Comparison of ENCODE assay signal across 10 mouse cellular contexts in the genomic region with DNA sequence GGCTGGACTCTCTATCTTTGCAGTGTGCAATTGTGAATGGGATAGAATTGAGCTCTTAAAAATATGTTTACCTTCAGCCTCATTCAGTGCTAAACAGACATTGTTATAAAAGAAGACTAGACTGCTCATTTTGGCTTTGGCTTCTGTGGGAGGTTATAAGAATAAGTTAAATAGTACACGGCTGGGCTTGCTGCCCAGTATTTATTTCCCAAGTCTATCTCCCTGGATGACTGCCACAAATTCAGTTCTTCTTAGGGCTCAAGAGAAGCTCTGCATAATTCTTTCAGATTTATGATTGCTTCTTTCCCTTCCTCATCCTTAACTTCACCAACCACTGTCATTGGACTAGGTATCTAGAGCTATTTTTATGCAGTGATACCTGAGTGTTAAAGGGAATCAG.
DNase-seq lines count a peak whose midpoint lies in the region; ATAC-seq and TF ChIP-seq lines count a peak whose summit lies in the region.
"Had no signal": no experiment of that assay in that cellular context is flagged by ENCODE, and none has a peak within 500 bp of the region (broad histone marks: within the 10 kb centered on the region; RNA-seq: fewer than 3 reads in every experiment).

No protein-coding gene starts in this region.

- H3K27me3 ChIP-seq in heart, embryonic 12.5 days (replicated peaks), result no peaks in the 10 kb centered on the region
- no peaks in the 10 kb centered on the region for H3K27me3 ChIP-seq in midbrain, embryonic 14.5 days (ENCODE audit: control insufficient read depth, insufficient read depth, low read length)
- H3K27me3 ChIP-seq in midbrain, embryonic 11.5 days (ENCODE audit: control insufficient read depth, insufficient read depth, low read length), result no peaks in the 10 kb centered on the region
- H3K27me3 ChIP-seq in liver, postnatal 0 days (ENCODE audit: insufficient read depth, low read length), result no peaks in the 10 kb centered on the region
- H3K27me3 ChIP-seq: liver, embryonic 15.5 days had no signal

- TF ChIP-seq EP300 in liver, postnatal 0 days (IDR thresholded peaks at IDR 0.05; ENCODE audit: low read depth), result no peak

- H3K4me1 ChIP-seq in heart, embryonic 12.5 days (replicated peaks), result no peaks in the 10 kb centered on the region
- H3K4me1 ChIP-seq in midbrain, embryonic 14.5 days (ENCODE audit: control insufficient read depth, insufficient read depth, low read length), result no peaks in the 10 kb centered on the region
- no peaks in the 10 kb centered on the region for H3K4me1 ChIP-seq in midbrain, embryonic 11.5 days (ENCODE audit: control insufficient read depth, insufficient read depth, low read length)
- no peaks in the 10 kb centered on the region for H3K4me1 ChIP-seq in liver, postnatal 0 days (ENCODE audit: insufficient read depth)
- H3K4me1 ChIP-seq: liver, embryonic 15.5 days had no signal

- H3K4me3 ChIP-seq in heart, embryonic 12.5 days, result no peak overlapping the region
- H3K4me3 ChIP-seq in midbrain, embryonic 14.5 days (replicated peaks; ENCODE audit: low read depth, low read length), result no peak overlapping the region
- no peak overlapping the region for H3K4me3 ChIP-seq in midbrain, embryonic 11.5 days (ENCODE audit: low read depth, low read length)
- H3K4me3 ChIP-seq in liver, postnatal 0 days (ENCODE audit: low read depth, low read length), result no peak overlapping the region
- H3K4me3 ChIP-seq: liver, embryonic 15.5 days had no signal

- DNase-seq in heart, adult 18-20 months, result peak; percentile 48 to 63
- peak; percentile 1 for DNase-seq in midbrain, embryonic 14.5 days
- DNase-seq in midbrain, embryonic 11.5 days (ENCODE audit: low spot score, missing footprints), result no peak
- DNase-seq in heart, postnatal 14 days, result peak; percentile 10 to 30
- peak; percentile 2 for DNase-seq in lung, postnatal 25 days (ENCODE audit: low spot score)
- DNase-seq in liver, postnatal 0 days, result no peak
- DNase-seq: cerebellum, adult 11 months had no signal

- no peaks in the 10 kb centered on the region for H3K9me3 ChIP-seq in heart, embryonic 12.5 days (replicated peaks)
- no peaks in the 10 kb centered on the region for H3K9me3 ChIP-seq in midbrain, embryonic 14.5 days (ENCODE audit: control insufficient read depth, low read length)
- no peaks in the 10 kb centered on the region for H3K9me3 ChIP-seq in midbrain, embryonic 11.5 days (ENCODE audit: control insufficient read depth, low read length)
- no peaks in the 10 kb centered on the region for H3K9me3 ChIP-seq in liver, postnatal 0 days (ENCODE audit: low read length)
- H3K9me3 ChIP-seq: liver, embryonic 15.5 days had no signal

- no peak overlapping the region for H3K4me2 ChIP-seq in heart, embryonic 12.5 days
- H3K4me2 ChIP-seq in midbrain, embryonic 14.5 days (ENCODE audit: low read length), result no peak overlapping the region
- H3K4me2 ChIP-seq in midbrain, embryonic 11.5 days, result no peak overlapping the region
- no peak overlapping the region for H3K4me2 ChIP-seq in liver, postnatal 0 days (ENCODE audit: low read depth, low read length)
- H3K4me2 ChIP-seq: liver, embryonic 15.5 days had no signal

- no peaks in the 10 kb centered on the region for H3K36me3 ChIP-seq in heart, embryonic 12.5 days
- H3K36me3 ChIP-seq in midbrain, embryonic 14.5 days (ENCODE audit: control insufficient read depth, insufficient read depth, low read length), result no peaks in the 10 kb centered on the region
- no peaks in the 10 kb centered on the region for H3K36me3 ChIP-seq in midbrain, embryonic 11.5 days (ENCODE audit: control insufficient read depth, insufficient read depth, low read length)
- no peaks in the 10 kb centered on the region for H3K36me3 ChIP-seq in liver, postnatal 0 days (replicated peaks; ENCODE audit: insufficient read depth, low read length)
- H3K36me3 ChIP-seq: liver, embryonic 15.5 days had no signal

- WGBS in heart, embryonic 12.5 days, result 65% methylated on average over 1 of the region's 1 CpGs
- WGBS in midbrain, embryonic 14.5 days, result 86% methylated on average over 1 of the region's 1 CpGs
- 86% methylated on average over 1 of the region's 1 CpGs for WGBS in midbrain, embryonic 11.5 days
- WGBS in liver, postnatal 0 days (ENCODE audit: insufficient replicate concordance), result 74% methylated on average over 1 of the region's 1 CpGs

- intact Hi-C loops in heart, postnatal 14 days (cut with DNase I), result no loop called here

- no peak for ATAC-seq in heart, embryonic 12.5 days (ENCODE audit: insufficient number of reproducible peaks, low FRiP score)
- no peak for ATAC-seq in midbrain, embryonic 14.5 days (ENCODE audit: low FRiP score, low TSS enrichment)
- ATAC-seq in midbrain, embryonic 11.5 days (ENCODE audit: low FRiP score), result no peak
- ATAC-seq in liver, postnatal 0 days, result no peak
- ATAC-seq: midbrain, embryonic 16.5 days had no signal

- no peak for TF ChIP-seq CTCF in liver, postnatal 0 days (IDR thresholded peaks at IDR 0.05; ENCODE audit: low read depth)

- no peak overlapping the region for H3K27ac ChIP-seq in heart, embryonic 12.5 days (ENCODE audit: poor library complexity, severe bottlenecking)
- H3K27ac ChIP-seq in midbrain, embryonic 14.5 days (replicated peaks; ENCODE audit: low read depth, low read length), result no peak overlapping the region
- H3K27ac ChIP-seq in midbrain, embryonic 11.5 days (ENCODE audit: low read depth, low read length), result no peak overlapping the region
- no peak overlapping the region for H3K27ac ChIP-seq in liver, postnatal 0 days (ENCODE audit: low read depth)
- H3K27ac ChIP-seq: liver, embryonic 15.5 days had no signal

- H3K9ac ChIP-seq in heart, embryonic 12.5 days, result no peak overlapping the region
- no peak overlapping the region for H3K9ac ChIP-seq in midbrain, embryonic 14.5 days (replicated peaks; ENCODE audit: low read length)
- H3K9ac ChIP-seq in midbrain, embryonic 11.5 days (ENCODE audit: low read length), result no peak overlapping the region
- no peak overlapping the region for H3K9ac ChIP-seq in liver, postnatal 0 days (replicated peaks)
- H3K9ac ChIP-seq: liver, embryonic 15.5 days had no signal

Comparison
In these comparisons a context has a peak if more than half of its experiments do, and no peak if none do; other contexts are left out.
1. DNase-seq: peak in heart, adult 18-20 months (2 of 2), midbrain, embryonic 14.5 days (single experiment), heart, postnatal 14 days (2 of 2) and lung, postnatal 25 days (single experiment); none in midbrain, embryonic 11.5 days (single experiment) and liver, postnatal 0 days (single experiment).